Mouse (Mus musculus): ENCODE measurements around the gene Grin2d.

The Grin2d gene

GRCm38 (mm10) chr7:45784524-45785372, 93.4 kb downstream of the Grin2d start, which contains the start of gene Sult2b1:
Gene Sult2b1, minus strand, starts transcription at chr7:45784669.
- DNase-seq (ENCODE audit: low spot score in 2 of 2): no peak

DNA sequence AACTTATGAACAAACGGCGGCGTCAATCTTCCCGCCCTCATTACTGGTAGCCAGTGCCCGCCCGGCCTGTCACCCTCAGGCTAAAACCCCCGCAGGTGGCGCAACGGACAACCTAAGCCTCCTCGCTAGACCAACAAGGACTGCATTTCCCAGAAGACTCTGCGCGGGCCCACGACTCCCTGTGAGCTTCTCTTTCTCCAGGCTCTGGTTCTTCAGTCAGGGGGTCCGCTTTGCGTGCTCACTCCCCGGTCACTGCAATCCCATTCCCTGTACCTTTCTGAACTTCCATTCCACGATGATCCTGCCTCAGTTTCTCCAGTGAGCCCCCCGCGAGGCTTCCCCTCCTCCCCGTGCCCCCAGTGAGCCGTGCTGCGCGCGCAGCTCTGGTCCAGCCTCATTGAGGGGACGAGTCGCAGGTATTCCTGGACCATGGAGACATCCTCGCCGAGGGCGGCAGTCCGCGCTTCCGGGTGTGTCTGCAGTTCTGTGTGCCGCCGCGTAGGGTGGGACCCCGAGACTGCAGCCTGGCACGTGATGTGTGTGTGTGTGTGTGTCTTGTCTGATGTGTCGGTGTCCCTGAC, 94.6 kb downstream of the Grin2d start, which contains the start of gene Lmtk3:
Gene Lmtk3 (plus strand): TSS at position 228 of the 581 bp plus-strand sequence.
- peak; percentile 55 to 66 for DNase-seq (ENCODE audit: low spot score in 2 of 2)

GRCm38 (mm10) chr7:45782271-45782670, 95.9 kb downstream of the Grin2d start:
- no peak for DNase-seq (ENCODE audit: low spot score in 2 of 2)
